Mouse (Mus musculus): ENCODE measurements around the gene Stk31. TPM values are rescaled to one million over a fixed set of nuclear protein-coding genes. Genes with fewer than 3 reads are reported as not detected.

The Stk31 gene
- 0.23 TPM in 1 of 2 replicates, not detected in the other for polyA plus RNA-seq (2014; fragmentation: Nextera tagmentation; extraction: Ambion mirVana)

- H3K36me3 ChIP-seq (ENCODE audit: insufficient read depth) = no peaks in the 10 kb centered on the region
- H3K4me3 ChIP-seq (ENCODE audit: low read depth, low read length) = no peak within 1 kb of the TSS
- no peak within 1 kb of the TSS for H3K9ac ChIP-seq
- no peak within 1 kb of the TSS for H3K4me2 ChIP-seq
- H3K9me3 ChIP-seq (ENCODE audit: low read depth, low read length) = no peaks in the 10 kb centered on the region
- 81% methylated on average over 34 of the region's 34 CpGs for WGBS
- H3K27ac ChIP-seq (ENCODE audit: low read depth) = no peak within 1 kb of the TSS
- no peaks in the 10 kb centered on the region for H3K27me3 ChIP-seq (ENCODE audit: insufficient read depth, low read length)
- H3K4me1 ChIP-seq (ENCODE audit: insufficient read depth) = no peaks in the 10 kb centered on the region
- DNase-seq (no peak), ATAC-seq (ENCODE audit: insufficient read depth) (no peak)
- TF ChIP-seq CTCF (IDR thresholded peaks at IDR 0.05; ENCODE audit: low read depth) = no peak
Observed at GRCm38 (mm10) chr6:49395316-49395715, at the start of gene Stk31. Stk31 (plus strand) TSS chr6:49395604.

- Histone ChIP-seq H3K4me3 (ENCODE audit: low read depth, low read length) (no peak overlapping the region), H3K9me3 (ENCODE audit: low read depth, low read length) (no peaks in the 10 kb centered on the region), H3K9ac (no peak overlapping the region), H3K4me2 (no peak overlapping the region), H3K27me3 (ENCODE audit: insufficient read depth, low read length) (no peaks in the 10 kb centered on the region), H3K4me1 (ENCODE audit: insufficient read depth) (no peaks in the 10 kb centered on the region), H3K36me3 (ENCODE audit: insufficient read depth) (no peaks in the 10 kb centered on the region), H3K27ac (ENCODE audit: low read depth) (no peak overlapping the region)
- ATAC-seq (ENCODE audit: insufficient read depth) (no peak), DNase-seq (no peak)
- 80% methylated on average over 7 of the region's 7 CpGs for WGBS
- TF ChIP-seq CTCF (IDR thresholded peaks at IDR 0.05; ENCODE audit: low read depth) = no peak
Observed at GRCm38 (mm10) chr6:49349826-49350225, 45.6 kb upstream of the Stk31 start.

DNA sequence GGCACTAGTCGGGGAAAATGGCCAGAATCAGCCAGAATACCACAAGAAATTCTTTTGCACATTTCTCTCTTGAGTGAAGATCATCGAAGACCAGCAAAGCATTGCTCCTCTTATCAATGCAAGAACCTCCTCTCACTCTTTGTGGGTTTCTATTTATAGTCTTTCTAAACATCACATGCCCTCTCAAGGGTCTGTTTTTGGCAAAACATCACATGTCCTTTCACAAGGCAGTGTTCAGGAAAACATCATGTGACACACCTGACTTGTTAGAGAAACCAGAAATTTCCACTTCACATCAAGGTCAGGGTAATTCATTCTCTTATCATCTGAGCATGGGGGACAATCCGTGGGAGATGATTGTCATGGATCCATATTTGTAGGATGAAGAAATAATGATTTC lies 40.8 kb upstream of the Stk31 start:
- Histone ChIP-seq H3K4me1 (ENCODE audit: insufficient read depth) (no peaks in the 10 kb centered on the region), H3K27ac (ENCODE audit: low read depth) (no peak overlapping the region), H3K4me3 (ENCODE audit: low read depth, low read length) (no peak overlapping the region), H3K9me3 (ENCODE audit: low read depth, low read length) (no peaks in the 10 kb centered on the region), H3K36me3 (ENCODE audit: insufficient read depth) (no peaks in the 10 kb centered on the region), H3K4me2 (no peak overlapping the region), H3K9ac (no peak overlapping the region), H3K27me3 (ENCODE audit: insufficient read depth, low read length) (no peaks in the 10 kb centered on the region)
- DNase-seq = no peak
- ATAC-seq (ENCODE audit: insufficient read depth) = no peak
- WGBS = 72% methylated on average over 3 of the region's 3 CpGs
- TF ChIP-seq CTCF (IDR thresholded peaks at IDR 0.05; ENCODE audit: low read depth) = no peak

DNA sequence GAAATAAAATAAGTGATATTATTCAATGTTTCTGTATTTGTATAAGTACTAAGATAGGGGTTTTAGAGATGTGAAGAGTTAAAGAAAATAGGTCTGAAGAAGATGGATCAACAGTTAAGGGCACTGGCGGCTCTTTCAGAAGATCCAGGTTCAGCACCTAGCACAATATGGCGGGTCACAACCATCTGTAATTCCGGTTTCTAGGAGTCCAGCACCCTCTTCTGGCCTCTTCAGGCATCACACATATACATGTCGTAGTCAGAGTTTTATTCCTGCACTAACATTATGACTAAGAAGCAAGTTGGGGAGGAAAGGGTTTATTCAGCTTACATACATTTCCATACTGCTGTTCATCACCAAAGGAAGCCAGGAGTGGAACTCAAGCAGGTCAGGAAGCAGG lies 40.2 kb upstream of the Stk31 start:
- Histone ChIP-seq H3K9ac (no peak overlapping the region), H3K36me3 (ENCODE audit: insufficient read depth) (no peaks in the 10 kb centered on the region), H3K4me2 (no peak overlapping the region), H3K4me1 (ENCODE audit: insufficient read depth) (no peaks in the 10 kb centered on the region), H3K27me3 (ENCODE audit: insufficient read depth, low read length) (no peaks in the 10 kb centered on the region), H3K27ac (ENCODE audit: low read depth) (no peak overlapping the region), H3K4me3 (ENCODE audit: low read depth, low read length) (no peak overlapping the region), H3K9me3 (ENCODE audit: low read depth, low read length) (no peaks in the 10 kb centered on the region)
- DNase-seq (no peak), ATAC-seq (ENCODE audit: insufficient read depth) (no peak)
- WGBS = 58% methylated on average over 4 of the region's 4 CpGs
- peak; percentile 20; the same call in 1 of the 2 replicates for TF ChIP-seq CTCF (IDR thresholded peaks at IDR 0.05; ENCODE audit: low read depth)

- DNase-seq (no peak), ATAC-seq (ENCODE audit: insufficient read depth) (no peak)
- no peak overlapping the region for H3K4me3 ChIP-seq (ENCODE audit: low read depth, low read length)
- 0 out of 2 replicates have a peak, but pooled peaks have one; percentile 27 for TF ChIP-seq CTCF (IDR thresholded peaks at IDR 0.05; ENCODE audit: low read depth)
- no peaks in the 10 kb centered on the region for H3K4me1 ChIP-seq (ENCODE audit: insufficient read depth)
- no peaks in the 10 kb centered on the region for H3K27me3 ChIP-seq (ENCODE audit: insufficient read depth, low read length)
- no peak overlapping the region for H3K4me2 ChIP-seq
- H3K27ac ChIP-seq (ENCODE audit: low read depth) = no peak overlapping the region
- no peak overlapping the region for H3K9ac ChIP-seq
- H3K9me3 ChIP-seq (ENCODE audit: low read depth, low read length) = no peaks in the 10 kb centered on the region
- no peaks in the 10 kb centered on the region for H3K36me3 ChIP-seq (ENCODE audit: insufficient read depth)
Observed at GRCm38 (mm10) chr6:49360420-49360819, 35.0 kb upstream of the Stk31 start.

GRCm38 (mm10) chr6:49367159-49368054 lies 28.0 kb upstream of the Stk31 start, which contains the start of gene Fam221a:
Fam221a (plus strand) TSS chr6:49367739.
- H3K36me3 ChIP-seq (ENCODE audit: insufficient read depth) = no peaks in the 10 kb centered on the region
- peak; percentile 49 for TF ChIP-seq CTCF (IDR thresholded peaks at IDR 0.05; ENCODE audit: low read depth)
- DNase-seq (peak; percentile 95), ATAC-seq (ENCODE audit: insufficient read depth) (peak; percentile 98)
- peak within 1 kb of the TSS; percentile 58; the same call in 1 of the 2 replicates for H3K27ac ChIP-seq (ENCODE audit: low read depth)
- peak within 1 kb of the TSS; percentile 55 for H3K9ac ChIP-seq
- peak within 1 kb of the TSS; percentile 42 for H3K4me3 ChIP-seq (ENCODE audit: low read depth, low read length)
- peak within 1 kb of the TSS; percentile 66 for H3K4me2 ChIP-seq
- H3K27me3 ChIP-seq (ENCODE audit: insufficient read depth, low read length) = no peaks in the 10 kb centered on the region
- 4% methylated on average over 47 of the region's 49 CpGs for WGBS
- H3K9me3 ChIP-seq (ENCODE audit: low read depth, low read length) = no peaks in the 10 kb centered on the region
- peaks cover 5% of the 10 kb centered on the region; the same call in 1 of the 2 replicates for H3K4me1 ChIP-seq (ENCODE audit: insufficient read depth)

GRCm38 (mm10) chr6:49368212-49368611 lies 27.2 kb upstream of the Stk31 start:
- no peak for TF ChIP-seq CTCF (IDR thresholded peaks at IDR 0.05; ENCODE audit: low read depth)
- Histone ChIP-seq H3K4me1 (ENCODE audit: insufficient read depth) (peaks cover 5% of the 10 kb centered on the region; the same call in 1 of the 2 replicates), H3K4me3 (ENCODE audit: low read depth, low read length) (peak overlapping the region; percentile 42), H3K27me3 (ENCODE audit: insufficient read depth, low read length) (no peaks in the 10 kb centered on the region), H3K27ac (ENCODE audit: low read depth) (no peak overlapping the region), H3K9me3 (ENCODE audit: low read depth, low read length) (no peaks in the 10 kb centered on the region), H3K4me2 (peak overlapping the region; percentile 66), H3K9ac (peak overlapping the region; percentile 55), H3K36me3 (ENCODE audit: insufficient read depth) (no peaks in the 10 kb centered on the region)
- ATAC-seq (ENCODE audit: insufficient read depth) (no peak), DNase-seq (peak; percentile 25)
- 37% methylated on average over 3 of the region's 3 CpGs for WGBS

All from lung, embryonic 14.5 days (tissue).